Mouse (Mus musculus) forebrain, embryonic 15.5 days (tissue): ENCODE results near the gene Gm10271. TPM values are rescaled to one million over a fixed set of nuclear protein-coding genes. Genes with fewer than 3 reads are reported as not detected.

Source experiments
- ATAC-seq: fragments of 200-750 bp; cut with Nextera tagmentation; replicated peaks from 2 replicates; pipeline ENCODE4 v1.8.0; 2017; ENCODE audit warnings: mild to moderate bottlenecking, moderate TSS enrichment, moderate library complexity
- H3K27ac ChIP-seq: fragments of 300-500 bp; sonication (generic); replicated peaks from 2 replicates; pipeline ENCODE4 v1.5.1; 2015; ENCODE audit warnings: mild to moderate bottlenecking, inconsistent platforms
- H3K27me3 ChIP-seq: fragments of 300-500 bp; sonication (generic); 2 replicates; pipeline ENCODE4 v1.6.1; 2015; ENCODE audit warnings: inconsistent platforms
- H3K36me3 ChIP-seq: fragments of 300-500 bp; sonication (generic); 2 replicates; pipeline ENCODE4 v1.6.1; 2015; ENCODE audit warnings: mild to moderate bottlenecking, inconsistent platforms
- H3K4me1 ChIP-seq: fragments of 300-500 bp; sonication (generic); 2 replicates; pipeline ENCODE4 v1.6.1; 2015; ENCODE audit warnings: inconsistent platforms
- H3K4me2 ChIP-seq: fragments of 300-500 bp; sonication (generic); replicated peaks from 2 replicates; pipeline ENCODE4 v1.6.1; 2015; ENCODE audit warnings: mild to moderate bottlenecking, inconsistent platforms
- H3K4me3 ChIP-seq: fragments of 300-500 bp; sonication (generic); 2 replicates; pipeline ENCODE4 v1.5.1; 2015; ENCODE audit warnings: mild to moderate bottlenecking, inconsistent platforms
- H3K9ac ChIP-seq: fragments of 300-500 bp; sonication (generic); replicated peaks from 2 replicates; pipeline ENCODE4 v1.6.1; 2015; ENCODE audit warnings: mild to moderate bottlenecking, inconsistent platforms
- H3K9me3 ChIP-seq: fragments of 300-500 bp; sonication (generic); 2 replicates; pipeline ENCODE4 v1.6.1; 2016; ENCODE audit warnings: inconsistent platforms
- WGBS: fragments of 180-500 bp; shearing (Covaris S2); methylation state at CpG from one replicate; pipeline ENCODE4 v1.1.7; 2015; ENCODE audit warnings: mixed read lengths; 5-methylcytosine and 5-hydroxymethylcytosine counted together
- polyA plus RNA-seq: library from polyadenylated mRNA; unstranded; fragments of >200 nt; fragmentation: Nextera tagmentation; extraction: Ambion mirVana; gene quantifications from 2 replicates; pipeline ENCODE4 v1.2.1, GENCODE M21; 2015

Gene Gm10271
- polyA plus RNA-seq, 1 experiment from 2014 or later: not detected

DNA sequence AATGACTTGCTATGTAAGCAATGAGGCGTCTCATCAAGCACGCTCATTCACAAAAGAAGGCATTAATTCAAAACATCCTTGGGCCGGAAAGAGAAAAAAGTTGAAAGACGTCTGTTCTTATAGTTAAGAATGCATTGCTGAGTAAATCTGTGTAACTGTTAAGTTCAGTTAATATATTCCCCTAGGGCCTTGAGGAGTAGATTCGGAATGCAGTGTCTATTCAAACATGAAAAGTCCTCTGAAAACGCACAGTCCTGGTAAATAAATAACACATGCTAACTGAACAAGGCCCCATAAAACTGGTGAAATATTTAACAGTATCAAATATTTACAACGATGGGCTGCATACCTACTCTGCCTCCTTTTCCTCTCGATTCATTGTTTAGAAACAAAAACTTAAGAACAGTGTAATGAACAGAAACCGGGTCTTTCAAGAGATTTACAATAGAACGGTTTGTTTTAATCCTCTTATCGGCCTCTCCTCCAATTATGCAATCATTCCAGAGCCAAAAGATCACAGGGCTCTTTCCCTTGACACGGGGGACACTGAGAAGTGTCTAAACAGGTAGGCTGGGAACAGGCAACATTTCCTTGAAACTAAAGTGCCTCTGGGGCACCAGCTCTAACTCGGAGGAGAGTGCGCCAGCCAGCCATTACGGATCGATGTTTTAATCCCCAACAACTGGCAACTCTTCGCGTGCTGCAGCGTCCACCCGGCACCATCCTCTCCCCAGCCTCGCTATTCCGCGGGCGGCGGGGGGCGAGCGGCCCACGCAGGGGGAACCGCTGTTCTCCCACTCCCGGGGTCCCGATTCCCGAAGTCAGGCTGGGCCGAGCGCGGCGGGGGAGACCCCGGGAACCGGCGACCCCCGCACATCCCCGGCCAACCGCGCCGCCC, 23.0 kb downstream of the Gm10271 start:
- no peaks in the 10 kb centered on the region for H3K36me3 ChIP-seq
- H3K27me3 ChIP-seq: no peaks in the 10 kb centered on the region
- peak; percentile 46 for ATAC-seq
- H3K4me3 ChIP-seq: peak overlapping the region; percentile 83
- H3K4me2 ChIP-seq: peak overlapping the region; percentile 56
- peak overlapping the region; percentile 92 for H3K27ac ChIP-seq
- H3K4me1 ChIP-seq: peaks cover 18% of the 10 kb centered on the region
- H3K9ac ChIP-seq: peak overlapping the region; percentile 80
- H3K9me3 ChIP-seq: no peaks in the 10 kb centered on the region
- 2% methylated on average over 44 of the region's 44 CpGs for WGBS

DNA sequence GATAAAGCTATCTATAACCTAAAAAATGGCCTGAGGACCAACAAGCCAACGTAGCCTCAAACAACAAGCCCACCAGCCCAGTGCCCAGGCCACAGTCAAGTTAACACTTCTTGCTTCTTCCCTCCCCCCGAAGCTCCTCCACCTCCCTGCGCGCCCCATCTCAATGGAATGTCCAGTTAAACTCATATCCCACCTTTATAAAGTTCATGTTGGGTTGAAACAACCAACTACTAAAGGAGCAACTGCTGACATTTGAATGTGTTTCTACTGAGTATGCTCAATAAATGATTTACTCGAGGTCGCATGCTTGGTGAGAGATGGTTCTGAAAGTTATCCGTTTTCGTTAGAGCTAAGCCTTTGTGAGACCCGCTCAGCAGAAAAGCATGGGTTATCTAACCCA, 24.0 kb downstream of the Gm10271 start:
- Histone ChIP-seq H3K27ac (no peak overlapping the region), H3K4me2 (peak overlapping the region; percentile 56), H3K9me3 (no peaks in the 10 kb centered on the region), H3K36me3 (no peaks in the 10 kb centered on the region), H3K27me3 (no peaks in the 10 kb centered on the region), H3K9ac (0 out of 2 replicates have a peak overlapping the region, but pooled peaks have one; percentile 80), H3K4me3 (peak overlapping the region; percentile 83), H3K4me1 (peaks cover 18% of the 10 kb centered on the region)
- WGBS: 77% methylated on average over 9 of the region's 9 CpGs
- ATAC-seq: no peak

DNA sequence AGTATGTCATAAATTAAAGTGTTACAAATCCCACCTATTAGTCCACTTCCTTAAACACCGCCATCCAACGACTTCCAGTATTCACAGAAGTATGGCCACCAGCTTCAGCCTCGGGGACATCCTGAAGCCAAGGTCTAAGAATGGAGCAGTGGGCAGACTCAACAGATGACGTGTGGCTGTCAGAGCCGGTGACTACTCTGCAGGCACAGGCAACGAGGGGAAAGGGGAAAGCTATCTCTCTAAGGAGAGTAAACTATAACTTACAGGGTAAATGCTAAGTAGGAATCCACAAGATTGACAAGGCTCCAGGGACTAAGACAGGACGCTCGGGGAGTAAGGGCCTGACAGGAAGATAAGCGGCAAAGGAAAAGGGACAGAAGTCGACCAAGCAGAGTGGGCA, 27.5 kb downstream of the Gm10271 start:
- ATAC-seq: no peak
- 83% methylated on average over 10 of the region's 10 CpGs for WGBS
- Histone ChIP-seq H3K4me2 (no peak overlapping the region), H3K27me3 (no peaks in the 10 kb centered on the region), H3K9ac (no peak overlapping the region), H3K27ac (no peak overlapping the region), H3K4me3 (no peak overlapping the region), H3K9me3 (0 out of 2 replicates have a peak, but pooled peaks cover 5% of the 10 kb centered on the region), H3K36me3 (peaks cover 7% of the 10 kb centered on the region), H3K4me1 (peaks cover 16% of the 10 kb centered on the region)

DNA sequence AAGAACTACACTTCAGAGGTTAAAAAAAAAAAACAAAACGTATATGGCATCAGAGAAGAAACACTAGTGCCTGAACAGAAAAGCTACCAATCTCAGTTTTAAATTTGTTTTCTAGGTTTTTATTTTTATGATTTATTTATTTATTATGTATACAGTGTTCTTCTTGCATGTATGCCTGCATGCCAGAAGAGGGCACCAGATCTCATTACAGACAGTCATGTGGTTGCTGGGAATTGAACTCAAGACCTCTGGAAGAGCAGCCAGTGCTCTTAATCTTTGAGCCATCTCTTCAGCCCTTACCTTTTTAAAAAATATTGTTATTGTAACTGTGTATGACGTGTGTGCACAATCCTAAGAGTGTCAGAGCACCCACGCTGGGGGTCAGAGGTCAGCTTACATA, 28.3 kb downstream of the Gm10271 start:
- peaks cover 13% of the 10 kb centered on the region for H3K4me1 ChIP-seq
- H3K9ac ChIP-seq: no peak overlapping the region
- WGBS: 91% methylated on average over 3 of the region's 3 CpGs
- H3K27ac ChIP-seq: no peak overlapping the region
- peaks cover 8% of the 10 kb centered on the region for H3K36me3 ChIP-seq
- H3K27me3 ChIP-seq: no peaks in the 10 kb centered on the region
- H3K4me2 ChIP-seq: no peak overlapping the region
- 0 out of 2 replicates have a peak, but pooled peaks cover 5% of the 10 kb centered on the region for H3K9me3 ChIP-seq
- no peak for ATAC-seq
- H3K4me3 ChIP-seq: no peak overlapping the region

DNA sequence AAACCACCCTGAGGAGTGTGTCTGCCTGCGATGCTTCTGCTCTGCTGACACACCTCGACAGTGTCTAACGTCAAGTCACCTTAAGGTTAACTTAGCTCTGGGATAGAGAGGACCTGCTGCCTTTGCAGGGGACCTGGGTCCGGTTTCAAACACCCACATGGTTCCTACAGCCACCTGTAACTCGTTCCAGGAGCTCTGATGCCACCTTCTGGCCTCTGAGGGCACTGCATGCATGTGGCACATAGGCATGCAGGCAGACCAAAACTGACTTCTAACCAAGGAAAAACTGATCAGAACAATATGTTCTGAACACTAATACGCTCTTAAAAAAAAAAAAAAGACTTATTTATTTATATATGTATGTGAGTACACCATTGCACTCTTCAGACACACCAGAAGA, 29.4 kb downstream of the Gm10271 start:
- Histone ChIP-seq H3K9me3 (0 out of 2 replicates have a peak, but pooled peaks cover 5% of the 10 kb centered on the region), H3K4me2 (no peak overlapping the region), H3K36me3 (peaks cover 18% of the 10 kb centered on the region), H3K27ac (no peak overlapping the region), H3K4me1 (0 out of 2 replicates have a peak, but pooled peaks cover 4% of the 10 kb centered on the region), H3K9ac (no peak overlapping the region), H3K4me3 (no peak overlapping the region), H3K27me3 (no peaks in the 10 kb centered on the region)
- ATAC-seq: no peak
- 91% methylated on average over 6 of the region's 6 CpGs for WGBS

DNA sequence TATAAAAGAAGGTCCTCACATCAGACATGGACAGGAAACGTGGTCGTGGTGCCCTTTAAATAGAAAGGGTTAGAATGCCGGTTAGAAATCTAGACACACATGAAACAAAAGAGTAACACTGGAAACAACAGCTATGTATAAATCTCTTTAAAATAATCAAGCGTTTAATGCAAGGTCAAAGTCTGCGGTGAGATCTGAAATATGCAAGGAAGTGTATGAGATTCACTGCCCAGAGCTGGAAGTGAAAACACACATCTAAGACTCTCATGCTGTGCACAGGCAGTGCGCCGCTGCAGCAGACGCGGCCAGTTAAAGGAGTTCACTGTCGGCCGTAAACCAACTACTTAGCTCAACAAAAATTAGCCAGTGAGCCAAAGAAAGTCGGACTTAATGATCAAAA, 37.4 kb downstream of the Gm10271 start:
- H3K4me1 ChIP-seq: no peaks in the 10 kb centered on the region
- H3K27ac ChIP-seq: no peak overlapping the region
- ATAC-seq: no peak
- H3K4me2 ChIP-seq: no peak overlapping the region
- peaks cover 31% of the 10 kb centered on the region for H3K36me3 ChIP-seq
- no peak overlapping the region for H3K4me3 ChIP-seq
- no peak overlapping the region for H3K9ac ChIP-seq
- H3K9me3 ChIP-seq: no peaks in the 10 kb centered on the region
- no peaks in the 10 kb centered on the region for H3K27me3 ChIP-seq
- 62% methylated on average over 12 of the region's 12 CpGs for WGBS

DNA sequence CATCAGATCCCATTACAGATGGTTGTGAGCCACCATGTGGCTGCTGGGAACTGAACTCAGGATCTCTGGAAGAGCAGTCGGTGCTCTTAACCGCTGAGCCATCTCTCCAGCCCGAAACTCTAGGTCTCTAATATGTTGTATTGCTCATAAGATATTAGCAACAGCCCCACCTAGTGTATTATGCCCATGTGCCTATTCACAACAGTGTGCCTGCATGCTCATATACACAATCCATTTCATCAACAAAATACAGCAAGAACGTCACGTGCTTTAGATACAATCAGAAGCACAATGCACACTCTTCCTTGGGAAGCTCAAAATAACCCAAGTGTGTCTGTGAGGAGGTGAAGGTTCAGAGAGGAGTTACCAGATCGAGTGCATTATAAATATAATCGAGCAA, 38.6 kb downstream of the Gm10271 start:
- H3K4me1 ChIP-seq: no peaks in the 10 kb centered on the region
- no peak for ATAC-seq
- 93% methylated on average over 7 of the region's 7 CpGs for WGBS
- H3K9ac ChIP-seq: no peak overlapping the region
- H3K9me3 ChIP-seq: no peaks in the 10 kb centered on the region
- no peaks in the 10 kb centered on the region for H3K27me3 ChIP-seq
- no peak overlapping the region for H3K4me2 ChIP-seq
- H3K27ac ChIP-seq: no peak overlapping the region
- H3K4me3 ChIP-seq: no peak overlapping the region
- H3K36me3 ChIP-seq: peaks cover 29% of the 10 kb centered on the region

DNA sequence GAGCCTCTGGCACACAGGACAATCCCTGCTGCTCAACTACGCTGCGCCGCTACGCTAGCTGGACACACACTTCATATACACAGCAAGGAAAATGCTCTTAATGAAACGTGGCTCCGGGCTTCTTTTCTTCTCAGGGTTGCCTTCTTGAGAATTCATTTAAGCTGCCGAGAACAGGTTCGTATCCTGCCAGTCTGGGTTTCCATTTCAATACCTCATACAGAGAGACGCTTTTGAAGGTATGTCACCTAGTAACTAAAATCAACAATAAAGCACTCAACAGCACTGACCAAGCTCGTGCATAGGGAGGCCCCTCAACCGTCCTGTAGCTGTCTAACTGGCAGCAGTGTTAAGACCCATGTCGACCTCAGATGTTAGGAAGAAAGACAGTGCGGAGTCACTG, 40.0 kb downstream of the Gm10271 start:
- no peak for ATAC-seq
- H3K4me2 ChIP-seq: no peak overlapping the region

DNA sequence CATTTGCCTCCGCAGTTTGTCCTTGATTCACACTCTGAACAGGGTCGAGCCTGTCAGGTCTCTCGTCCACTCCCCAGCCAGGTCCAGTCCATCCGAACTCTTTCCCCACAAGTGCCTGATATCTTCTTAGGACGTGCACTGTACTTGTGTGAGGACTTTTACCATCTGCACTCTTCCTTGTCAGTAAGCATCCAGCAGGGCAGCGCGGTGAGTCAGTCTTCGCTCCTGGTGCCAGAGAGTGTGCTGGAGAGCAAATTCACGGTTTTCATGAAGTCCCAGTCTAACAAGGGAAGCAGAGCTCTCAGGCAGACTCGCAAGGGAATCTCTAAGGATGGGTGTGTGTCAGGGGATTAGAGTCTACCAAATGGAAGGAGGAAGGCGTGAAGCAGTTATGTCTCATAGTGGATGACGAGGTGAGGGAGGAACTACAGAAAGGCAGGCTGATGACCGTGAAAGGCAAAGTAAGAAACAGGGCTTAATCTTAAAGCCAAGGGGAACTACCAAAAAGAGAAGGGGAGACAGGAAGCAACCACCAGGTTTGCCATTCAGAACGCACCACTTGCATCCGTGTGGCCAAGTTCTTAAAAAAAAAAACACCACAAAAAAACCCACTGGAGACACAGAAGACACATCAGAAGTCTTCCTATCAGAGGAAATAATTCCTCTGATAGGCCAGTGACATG, 40.8 kb downstream of the Gm10271 start:
- H3K4me2 ChIP-seq: no peak overlapping the region
- no peak overlapping the region for H3K9ac ChIP-seq
- no peaks in the 10 kb centered on the region for H3K4me1 ChIP-seq
- no peaks in the 10 kb centered on the region for H3K27me3 ChIP-seq
- ATAC-seq: no peak
- H3K9me3 ChIP-seq: no peaks in the 10 kb centered on the region
- H3K4me3 ChIP-seq: no peak overlapping the region
- 92% methylated on average over 15 of the region's 15 CpGs for WGBS
- H3K36me3 ChIP-seq: peaks cover 15% of the 10 kb centered on the region
- H3K27ac ChIP-seq: no peak overlapping the region

More for the DNA sequence above, 40.0 kb downstream of the Gm10271 start:
- WGBS: 89% methylated on average over 13 of the region's 13 CpGs
- no peaks in the 10 kb centered on the region for H3K9me3 ChIP-seq
- H3K9ac ChIP-seq: no peak overlapping the region
- H3K27ac ChIP-seq: no peak overlapping the region
- H3K36me3 ChIP-seq: peaks cover 18% of the 10 kb centered on the region
- no peaks in the 10 kb centered on the region for H3K27me3 ChIP-seq
- no peak overlapping the region for H3K4me3 ChIP-seq
- H3K4me1 ChIP-seq: no peaks in the 10 kb centered on the region

DNA sequence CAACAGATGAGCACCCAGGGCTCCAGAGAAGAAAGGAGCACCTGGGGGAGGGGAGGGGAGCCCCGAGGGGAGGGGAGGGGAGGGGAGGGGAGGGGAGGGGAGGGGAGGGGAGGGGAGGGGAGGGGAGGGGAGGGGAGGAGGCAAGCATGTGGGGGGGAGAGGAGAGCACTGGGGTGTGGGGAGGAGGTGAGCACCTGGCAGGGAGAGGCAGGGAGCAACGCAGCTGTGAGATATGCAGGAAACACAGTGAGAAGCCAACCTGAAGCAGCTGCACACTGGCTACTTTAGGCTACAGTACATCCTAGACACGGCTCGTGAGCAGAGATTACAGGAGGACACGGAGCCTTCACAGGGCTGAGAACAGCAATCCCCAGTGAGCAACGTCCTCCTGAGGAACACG, 41.5 kb downstream of the Gm10271 start:
- 91% methylated on average over 6 of the region's 7 CpGs for WGBS
- H3K4me2 ChIP-seq: no peak overlapping the region
- no peak for ATAC-seq

DNA sequence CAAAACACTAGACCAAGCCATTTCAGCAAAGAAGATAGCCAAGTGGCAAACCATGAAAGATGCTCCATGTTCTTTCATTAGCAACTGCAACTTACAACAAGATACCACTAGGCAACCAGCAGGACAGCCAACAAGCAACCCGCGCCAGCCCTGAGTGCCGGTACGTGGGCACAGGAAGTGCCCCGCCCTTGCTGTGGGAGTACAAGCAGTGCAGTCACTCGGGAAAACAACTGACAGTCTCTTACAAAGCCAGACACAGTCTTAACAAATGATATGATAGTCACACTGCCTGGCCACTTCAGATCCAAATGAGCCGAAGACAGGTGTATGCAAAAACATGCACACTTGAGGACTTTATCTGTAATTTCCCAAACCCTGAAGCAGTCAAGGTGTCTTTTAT, 41.9 kb downstream of the Gm10271 start:
- WGBS: 86% methylated on average over 7 of the region's 7 CpGs
- Histone ChIP-seq H3K4me3 (no peak overlapping the region), H3K9me3 (no peaks in the 10 kb centered on the region), H3K4me1 (no peaks in the 10 kb centered on the region), H3K4me2 (no peak overlapping the region), H3K9ac (no peak overlapping the region), H3K27ac (no peak overlapping the region), H3K36me3 (peaks cover 19% of the 10 kb centered on the region), H3K27me3 (no peaks in the 10 kb centered on the region)
- ATAC-seq: no peak

More for the DNA sequence above, 41.5 kb downstream of the Gm10271 start:
- no peaks in the 10 kb centered on the region for H3K9me3 ChIP-seq
- H3K27me3 ChIP-seq: no peaks in the 10 kb centered on the region
- H3K4me1 ChIP-seq: no peaks in the 10 kb centered on the region
- no peak overlapping the region for H3K9ac ChIP-seq
- H3K4me3 ChIP-seq: no peak overlapping the region
- no peak overlapping the region for H3K27ac ChIP-seq
- H3K36me3 ChIP-seq: peaks cover 19% of the 10 kb centered on the region

DNA sequence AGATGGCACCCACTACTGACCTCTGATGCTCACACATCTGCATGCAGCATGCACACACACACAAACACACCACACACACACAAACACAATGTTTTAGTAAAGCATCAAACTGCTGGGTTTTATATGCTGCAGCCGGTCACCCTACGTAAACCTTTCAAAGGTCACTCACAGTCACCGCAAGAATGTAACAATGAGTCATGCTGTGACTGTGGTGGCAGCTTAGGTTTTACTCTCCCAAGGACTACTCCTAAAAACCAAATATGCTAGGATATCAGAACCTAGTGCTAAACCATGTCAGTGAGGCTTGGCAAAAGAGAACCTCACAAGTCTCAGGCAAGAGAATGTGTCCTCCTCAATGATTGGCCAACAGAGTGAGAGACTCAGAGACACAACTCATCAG, 43.6 kb downstream of the Gm10271 start:
- H3K4me2 ChIP-seq: no peak overlapping the region
- H3K4me1 ChIP-seq: no peaks in the 10 kb centered on the region
- no peak overlapping the region for H3K9ac ChIP-seq
- no peak for ATAC-seq
- WGBS: 95% methylated on average over 3 of the region's 3 CpGs
- H3K36me3 ChIP-seq: peaks cover 26% of the 10 kb centered on the region
- no peaks in the 10 kb centered on the region for H3K9me3 ChIP-seq
- H3K27me3 ChIP-seq: no peaks in the 10 kb centered on the region
- no peak overlapping the region for H3K4me3 ChIP-seq
- no peak overlapping the region for H3K27ac ChIP-seq
